Mouse (Mus musculus) liver, postnatal 0 days (tissue): ENCODE measurements at regions not wholly inside any gene's neighbourhood (a gene's known extent, or its start where the extent isn't known, plus 50 kb on each side); places are given as distances from the start of the nearest gene placed in this dataset.
"Not testable (repeated sequence)": the region's sequence is repeated elsewhere in the genome, so short reads cannot be mapped to it uniquely, and the experiment has no call there.

Source experiments
- ATAC-seq: fragments of 200-750 bp; cut with Nextera tagmentation; 2 replicates; pipeline ENCODE4 v1.8.0; 2017; ENCODE audit warnings: mild to moderate bottlenecking, moderate library complexity
- DNase-seq: peaks from one replicate; pipeline ENCODE4 v3.0.0-alpha.2; 2016
- H3K27ac ChIP-seq: fragments of 300-500 bp; sonication (generic); 2 replicates; pipeline ENCODE4 v1.5.1; 2014; ENCODE audit warnings: antibody characterized with exemption, moderate library complexity, mild to moderate bottlenecking, low read depth
- H3K27me3 ChIP-seq: fragments of 300-500 bp; sonication (generic); 2 replicates; pipeline ENCODE4 v1.6.1; 2014; ENCODE audit warnings: low read length, control low read depth, mixed read lengths; ENCODE audit not compliant: insufficient read depth
- H3K36me3 ChIP-seq: fragments of 300-500 bp; sonication (generic); replicated peaks from 2 replicates; pipeline ENCODE4 v1.6.1; 2014; ENCODE audit warnings: mild to moderate bottlenecking, control low read depth, low read length, moderate library complexity, mixed read lengths; ENCODE audit not compliant: insufficient read depth
- H3K4me1 ChIP-seq: fragments of 300-500 bp; sonication (generic); 2 replicates; pipeline ENCODE4 v1.6.1; 2014; ENCODE audit warnings: antibody characterized with exemption, mild to moderate bottlenecking, control low read depth; ENCODE audit not compliant: insufficient read depth
- H3K4me2 ChIP-seq: fragments of 300-500 bp; sonication (generic); 2 replicates; pipeline ENCODE4 v1.6.1; 2014; ENCODE audit warnings: low read depth, mild to moderate bottlenecking, low read length, moderate library complexity, mixed read lengths
- H3K4me3 ChIP-seq: fragments of 300-500 bp; sonication (generic); 2 replicates; pipeline ENCODE4 v1.5.1; 2014; ENCODE audit warnings: low read depth, low read length
- H3K9ac ChIP-seq: fragments of 300-500 bp; sonication (generic); replicated peaks from 2 replicates; pipeline ENCODE4 v1.6.1; 2014; ENCODE audit warnings: mild to moderate bottlenecking, moderate library complexity
- H3K9me3 ChIP-seq: fragments of 300-500 bp; sonication (generic); 2 replicates; pipeline ENCODE4 v1.6.1; 2016; ENCODE audit warnings: mild to moderate bottlenecking, control low read depth, low read length, mixed read lengths
- CTCF ChIP-seq: sonication (generic); IDR thresholded peaks from 2 replicates; pipeline ENCODE4 v1.5.1; 2016; ENCODE audit warnings: antibody characterized with exemption, low read depth
- EP300 ChIP-seq: IDR thresholded peaks from 2 replicates; pipeline ENCODE4 v1.6.1; 2016; ENCODE audit warnings: antibody characterized with exemption, low read depth, mild to moderate bottlenecking
- WGBS: fragments of 180-500 bp; shearing (Covaris S2); extraction: QIAGEN DNeasy Blood & Tissue Kit; methylation state at CpG from one replicate; pipeline ENCODE4 v1.1.7; 2014; ENCODE audit not compliant: insufficient replicate concordance; 5-methylcytosine and 5-hydroxymethylcytosine counted together

DNA sequence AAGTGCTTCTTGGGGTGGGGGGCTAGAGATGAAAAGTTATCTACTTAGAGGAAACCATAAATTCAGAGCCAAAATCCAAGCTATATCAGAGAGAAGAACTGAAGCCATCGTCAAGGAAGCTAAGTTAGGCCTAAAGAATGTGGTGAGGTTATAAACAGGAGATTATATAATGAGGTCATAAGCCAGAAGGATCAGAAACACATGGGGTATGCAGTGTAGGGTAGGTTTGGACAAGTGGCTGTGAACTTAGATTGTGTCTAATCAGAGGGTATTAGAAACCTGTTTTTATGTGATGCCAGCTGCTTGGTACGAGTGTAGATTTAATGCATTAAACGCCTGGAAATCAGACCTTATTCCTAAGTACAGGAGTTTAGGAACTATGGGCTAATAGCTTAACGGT, 154.8 kb upstream of the Mpdz start:
- no peaks in the 10 kb centered on the region for H3K9me3 ChIP-seq
- no peak overlapping the region for H3K27ac ChIP-seq
- DNase-seq (no peak), ATAC-seq (no peak)
- H3K4me2 ChIP-seq, result no peak overlapping the region
- TF ChIP-seq CTCF (no peak), EP300 (no peak)
- H3K27me3 ChIP-seq, result no peaks in the 10 kb centered on the region
- no peak overlapping the region for H3K9ac ChIP-seq
- no peaks in the 10 kb centered on the region for H3K36me3 ChIP-seq
- WGBS, result 75% methylated on average over 4 of the region's 4 CpGs
- H3K4me3 ChIP-seq, result no peak overlapping the region
- H3K4me1 ChIP-seq, result no peaks in the 10 kb centered on the region

DNA sequence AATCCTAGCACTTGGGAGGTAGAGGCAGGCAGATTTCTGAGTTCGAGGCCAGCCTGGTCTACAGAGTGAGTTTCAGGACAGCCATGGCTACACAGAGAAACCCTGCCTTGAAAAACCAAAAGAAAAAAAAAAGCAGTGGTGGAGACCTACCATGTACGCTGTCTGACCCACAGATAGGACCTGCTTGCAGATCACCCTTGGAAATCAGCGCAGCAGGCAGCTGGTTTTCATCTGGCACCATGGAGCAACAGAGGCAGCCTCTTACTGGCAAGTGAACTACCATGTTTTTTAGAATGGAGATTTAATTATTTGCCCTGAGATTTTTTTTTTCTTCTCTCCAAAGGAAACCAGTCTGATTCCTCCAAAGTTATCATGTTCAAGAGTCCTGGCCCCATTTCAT, 150.8 kb upstream of the Mpdz start:
- H3K27ac ChIP-seq, H3K9ac ChIP-seq, H3K4me3 ChIP-seq, H3K27me3 ChIP-seq, DNase-seq, H3K9me3 ChIP-seq, H3K4me2 ChIP-seq, H3K4me1 ChIP-seq, H3K36me3 ChIP-seq, ATAC-seq: not testable (repeated sequence)
- WGBS, result 76% methylated on average over 3 of the region's 3 CpGs

DNA sequence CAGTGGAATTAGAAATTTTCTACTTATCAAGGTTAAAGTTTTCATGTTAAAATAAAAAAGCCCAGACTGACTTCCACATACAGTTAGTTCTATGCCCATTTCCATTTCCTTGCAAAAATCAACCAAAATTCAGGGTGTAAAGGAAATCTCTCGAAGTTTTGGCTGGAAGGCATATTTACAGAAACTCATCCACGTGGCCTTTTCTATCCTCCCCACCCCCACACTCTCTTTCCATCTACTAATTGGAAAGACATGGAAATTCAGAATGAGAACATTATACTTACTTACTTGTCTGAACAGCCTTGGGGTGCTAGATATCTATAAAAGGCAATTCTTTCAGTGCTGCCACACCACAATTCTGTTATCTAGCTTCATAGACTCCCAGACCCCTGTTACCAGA, 139.9 kb upstream of the Mpdz start:
- no peak for DNase-seq

DNA sequence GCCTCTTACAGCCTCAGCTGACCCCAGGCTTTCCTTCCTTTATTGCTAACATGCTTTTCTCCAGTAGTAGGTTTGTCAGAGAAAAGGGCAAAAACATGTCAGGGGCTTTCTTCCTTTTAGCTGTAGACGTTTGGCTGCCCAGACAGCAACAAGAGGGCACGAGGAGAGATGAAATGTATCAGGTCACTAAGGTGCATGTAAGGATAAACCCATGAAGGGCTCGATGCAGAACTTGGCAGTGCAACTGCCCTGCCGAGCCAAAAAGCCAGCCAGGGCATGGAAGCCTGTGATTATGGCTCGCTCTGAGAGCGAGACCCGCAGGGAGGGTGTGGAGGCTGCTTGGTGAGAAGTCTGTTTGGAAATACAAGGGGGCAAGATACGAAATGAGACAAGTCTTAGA, 137.9 kb upstream of the Mpdz start:
- Histone ChIP-seq H3K9ac (no peak overlapping the region), H3K27ac (no peak overlapping the region), H3K9me3 (no peaks in the 10 kb centered on the region), H3K4me3 (no peak overlapping the region), H3K4me2 (no peak overlapping the region), H3K36me3 (no peaks in the 10 kb centered on the region), H3K4me1 (no peaks in the 10 kb centered on the region), H3K27me3 (no peaks in the 10 kb centered on the region)
- 67% methylated on average over 8 of the region's 8 CpGs for WGBS
- TF ChIP-seq CTCF (no peak), EP300 (no peak)
- ATAC-seq, result no peak
- DNase-seq, result no peak

More for the DNA sequence above, 139.9 kb upstream of the Mpdz start:
- no peak for ATAC-seq
- Histone ChIP-seq H3K27me3 (no peaks in the 10 kb centered on the region), H3K9ac (no peak overlapping the region), H3K36me3 (no peaks in the 10 kb centered on the region), H3K4me1 (no peaks in the 10 kb centered on the region), H3K27ac (no peak overlapping the region), H3K9me3 (no peaks in the 10 kb centered on the region), H3K4me2 (no peak overlapping the region), H3K4me3 (no peak overlapping the region)
- WGBS, result 45% methylated on average over 2 of the region's 2 CpGs
- TF ChIP-seq EP300 (no peak), CTCF (no peak)

DNA sequence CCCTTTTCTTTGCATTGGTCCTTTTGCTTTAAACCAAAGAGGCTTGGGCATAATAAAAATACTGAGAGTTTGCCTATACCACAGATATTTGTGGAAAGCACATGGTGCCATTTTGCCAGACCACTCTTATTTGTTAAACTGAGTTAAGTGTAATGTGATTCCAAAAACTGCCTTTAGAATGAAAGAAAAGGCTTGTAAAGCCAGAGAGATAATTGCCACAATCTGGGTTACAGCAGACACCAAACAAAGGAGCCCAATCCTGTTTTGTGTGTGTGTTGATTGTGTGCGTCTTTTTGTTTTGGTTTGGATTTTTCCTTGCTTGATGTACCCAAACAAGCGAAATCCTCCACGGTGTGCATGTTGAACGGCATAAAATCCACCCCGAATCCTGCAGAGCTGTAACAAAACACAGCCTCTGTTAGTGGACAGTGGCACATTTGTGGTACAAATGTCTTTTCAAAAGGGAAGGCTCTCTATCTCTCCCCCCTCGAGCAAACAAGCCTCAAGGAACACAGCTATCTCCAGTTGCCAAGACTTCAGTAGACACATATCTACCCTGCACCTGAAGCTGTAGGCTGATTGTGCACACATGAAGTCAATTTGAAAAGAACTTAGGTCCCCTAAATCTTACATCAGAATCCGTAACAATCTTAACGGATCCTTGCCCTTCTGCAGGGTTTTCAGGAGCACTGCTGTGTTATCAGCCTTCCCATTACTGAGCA, 136.9 kb upstream of the Mpdz start:
- ATAC-seq, result no peak
- 64% methylated on average over 8 of the region's 8 CpGs for WGBS
- no peaks in the 10 kb centered on the region for H3K27me3 ChIP-seq
- H3K27ac ChIP-seq, result no peak overlapping the region
- H3K4me2 ChIP-seq, result no peak overlapping the region
- no peaks in the 10 kb centered on the region for H3K36me3 ChIP-seq
- no peak overlapping the region for H3K9ac ChIP-seq
- H3K4me1 ChIP-seq, result no peaks in the 10 kb centered on the region
- no peak for DNase-seq
- H3K9me3 ChIP-seq, result no peaks in the 10 kb centered on the region
- no peak overlapping the region for H3K4me3 ChIP-seq
- TF ChIP-seq EP300 (no peak), CTCF (no peak)

DNA sequence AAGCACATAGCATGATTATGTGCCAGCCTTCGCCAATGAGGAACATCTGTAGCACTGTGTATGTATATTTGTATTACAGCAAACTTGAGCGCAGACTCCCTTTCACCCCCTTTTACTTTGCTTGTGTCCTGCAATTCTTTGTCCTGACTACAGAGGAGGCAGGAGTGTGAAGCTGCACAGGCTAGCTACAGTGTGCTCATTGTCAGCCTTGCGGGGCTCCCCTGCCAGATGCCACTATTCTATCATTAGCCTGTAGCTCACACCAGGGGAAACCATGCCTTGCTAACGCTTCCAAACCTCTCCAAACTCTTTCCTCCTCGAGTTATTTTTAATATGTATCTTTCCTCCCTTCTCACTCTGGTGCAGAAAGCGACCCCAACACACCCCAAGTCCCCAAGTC, 136.4 kb upstream of the Mpdz start:
- no peaks in the 10 kb centered on the region for H3K4me1 ChIP-seq
- H3K9me3 ChIP-seq, result no peaks in the 10 kb centered on the region
- no peak overlapping the region for H3K27ac ChIP-seq
- H3K36me3 ChIP-seq, result no peaks in the 10 kb centered on the region
- whole genome bisulfite sequencing, result 64% methylated on average over 6 of the region's 6 CpGs
- H3K4me3 ChIP-seq, result no peak overlapping the region
- ATAC-seq (no peak), DNase-seq (no peak)
- TF ChIP-seq EP300 (no peak), CTCF (no peak)
- H3K27me3 ChIP-seq, result no peaks in the 10 kb centered on the region
- no peak overlapping the region for H3K4me2 ChIP-seq
- no peak overlapping the region for H3K9ac ChIP-seq

DNA sequence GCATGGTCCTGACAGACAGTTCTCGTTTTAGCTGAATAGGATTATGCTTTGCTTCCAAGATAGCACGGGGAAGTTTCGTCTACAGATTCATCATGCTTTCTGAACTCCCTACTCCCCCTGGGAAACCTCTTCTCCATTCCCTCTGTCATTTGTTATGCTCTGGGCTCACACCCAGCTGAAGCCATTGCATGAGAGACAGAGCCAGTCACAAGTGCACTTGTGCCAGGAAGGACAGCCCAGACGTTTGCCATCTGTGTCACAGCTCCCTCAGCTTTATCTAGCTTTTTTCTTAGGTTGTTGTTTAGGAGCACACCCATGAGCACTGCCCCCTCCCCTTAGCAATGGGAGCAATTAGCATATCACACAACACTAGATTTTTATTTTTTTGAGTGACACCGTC, 131.2 kb upstream of the Mpdz start:
- 61% methylated on average over 5 of the region's 5 CpGs for WGBS
- DNase-seq, result no peak

More for the DNA sequence above, 131.2 kb upstream of the Mpdz start:
- no peak for TF ChIP-seq EP300
- no peak for TF ChIP-seq CTCF
- no peaks in the 10 kb centered on the region for H3K36me3 ChIP-seq
- no peak for ATAC-seq
- H3K9me3 ChIP-seq, result no peaks in the 10 kb centered on the region
- no peak overlapping the region for H3K4me2 ChIP-seq
- no peak overlapping the region for H3K4me3 ChIP-seq
- H3K27me3 ChIP-seq, result no peaks in the 10 kb centered on the region
- H3K9ac ChIP-seq, result no peak overlapping the region
- no peak overlapping the region for H3K27ac ChIP-seq
- no peaks in the 10 kb centered on the region for H3K4me1 ChIP-seq
